Mouse (Mus musculus): ENCODE measurements around the gene Phf19.

Gene Phf19

DNA sequence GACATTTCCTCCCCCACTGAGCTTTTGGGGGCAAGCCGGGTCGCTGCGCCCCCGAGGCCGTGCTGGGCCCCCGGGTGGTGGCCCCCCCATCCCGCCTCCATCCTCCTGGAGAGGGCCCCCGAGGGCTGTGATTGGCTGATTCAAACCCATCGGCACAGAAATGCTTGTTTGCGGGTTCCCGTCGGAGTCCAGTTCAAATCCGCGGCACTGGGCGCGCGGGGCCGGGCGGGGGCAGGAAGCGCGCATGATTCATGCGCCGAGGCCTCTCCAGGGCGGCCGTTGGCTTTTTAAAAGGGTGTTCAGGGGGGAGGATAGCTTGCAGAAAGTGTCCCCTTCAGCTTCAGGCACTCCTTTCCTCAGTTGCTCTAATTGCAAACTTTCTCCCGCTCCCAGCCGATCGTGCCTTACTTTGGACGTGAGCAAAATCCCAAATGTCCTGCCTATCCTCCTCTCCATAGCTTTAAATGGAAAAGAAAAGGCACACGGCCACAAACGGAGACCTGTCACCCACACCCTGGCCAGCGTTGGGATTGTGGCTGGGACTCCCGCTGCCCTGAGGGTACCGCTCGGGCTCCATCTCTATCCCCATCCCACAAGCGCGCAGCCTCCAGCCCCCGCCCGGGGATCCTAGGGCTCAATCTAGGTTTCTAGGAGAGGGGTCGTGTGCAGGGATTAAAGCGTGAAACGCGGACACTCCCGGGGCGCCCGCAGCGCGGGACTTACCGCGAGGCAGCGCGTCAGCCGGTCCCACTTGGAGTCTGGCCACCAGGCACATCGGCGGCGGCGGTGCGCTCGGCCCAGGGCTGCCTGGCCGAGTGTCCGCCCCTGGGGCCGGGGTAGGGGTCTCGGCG, at the start of gene Phf19:
Phf19 (minus strand) TSS at position 809 of the 851 bp plus-strand sequence.
- no peak for DNase-seq

DNA sequence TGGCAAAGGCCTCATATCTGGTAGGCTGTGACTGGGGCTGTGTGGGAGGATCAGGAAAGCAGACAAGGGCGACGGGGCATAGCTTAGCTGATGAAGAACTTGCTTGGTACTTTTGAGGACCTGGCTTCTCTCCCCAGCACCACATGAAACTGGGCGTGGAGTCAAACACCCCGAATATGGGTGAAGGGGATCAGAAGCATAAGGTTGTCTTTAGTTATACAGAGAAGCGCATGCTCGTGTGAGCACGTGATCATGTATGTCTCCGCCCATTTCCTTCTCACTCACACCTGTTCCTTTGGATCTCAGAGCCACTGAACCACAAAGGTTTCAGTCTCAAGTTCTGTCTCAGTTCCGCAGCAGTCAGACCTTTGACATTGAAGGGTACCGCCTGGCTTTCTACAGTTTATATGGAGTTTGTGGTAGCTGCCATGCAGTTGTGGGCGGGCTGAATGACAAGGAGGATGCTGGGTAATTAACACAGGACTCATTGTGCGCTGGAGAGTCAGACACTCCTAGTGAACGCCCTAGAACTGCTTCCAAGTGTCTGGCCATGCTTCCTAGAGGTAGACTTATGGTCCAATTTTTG, 49.6 kb upstream of the Phf19 start:
- DNase-seq, result no peak

GRCm38 (mm10) chr2:34962893-34963292, 49.1 kb upstream of the Phf19 start:
- no peak for DNase-seq

DNA sequence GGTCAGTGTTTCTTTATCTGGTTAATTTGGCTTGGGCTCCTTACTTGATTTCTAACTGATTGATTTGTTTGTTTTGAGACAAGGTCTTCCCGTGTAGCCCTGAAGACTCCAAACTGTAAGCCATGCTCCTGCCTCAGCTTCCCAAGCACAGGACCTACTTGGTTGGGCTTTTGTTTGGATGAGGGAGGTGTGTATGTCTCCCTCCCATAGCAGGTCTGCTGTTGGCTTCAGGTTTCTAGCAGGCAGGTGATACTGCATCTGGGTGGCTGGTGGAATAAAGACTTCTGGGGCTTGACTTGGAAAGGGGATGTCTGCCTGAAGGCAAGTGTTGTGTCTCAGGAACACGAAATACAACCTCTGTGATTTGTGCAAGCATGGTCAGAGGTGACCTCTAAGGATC, 48.4 kb upstream of the Phf19 start:
- no peak for DNase-seq

DNA sequence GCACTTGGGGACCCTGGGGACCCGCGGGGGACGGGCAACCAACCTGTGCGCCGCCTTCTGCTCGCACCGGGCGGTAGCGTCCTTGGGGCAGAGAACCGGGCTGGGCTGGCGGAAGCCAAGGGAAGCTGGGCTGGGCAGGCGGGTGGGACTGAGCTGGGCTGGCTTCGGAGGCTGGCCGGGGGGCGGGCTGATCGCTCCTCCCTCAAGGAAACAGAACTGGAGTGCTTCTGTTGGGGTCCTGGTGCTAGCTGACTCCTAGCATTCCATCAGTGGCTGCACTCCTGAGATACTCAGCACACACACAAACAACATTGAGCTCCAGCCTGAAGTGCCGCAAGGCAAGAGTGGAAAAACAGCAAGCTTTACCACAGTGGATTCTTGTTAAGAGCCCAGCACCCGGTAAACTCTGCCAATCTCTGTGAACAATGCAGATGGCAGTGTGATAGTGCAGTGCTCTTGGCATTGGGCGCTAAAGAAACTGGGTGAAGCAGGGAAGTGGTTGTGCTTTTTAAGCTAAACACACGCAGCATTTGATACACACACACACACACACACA, 47.7 kb upstream of the Phf19 start, which contains the start of gene Traf1:
Traf1 (minus strand) TSS at position 292 of the 556 bp plus-strand sequence.
- DNase-seq, result no peak

GRCm38 (mm10) chr2:34960966-34961365, 47.1 kb upstream of the Phf19 start:
- DNase-seq, result no peak

GRCm38 (mm10) chr2:34960466-34960865, 46.6 kb upstream of the Phf19 start:
- DNase-seq, result no peak

GRCm38 (mm10) chr2:34958582-34958981, 44.8 kb upstream of the Phf19 start:
- DNase-seq, result no peak

- DNase-seq, result no peak
Measured at GRCm38 (mm10) chr2:34958036-34958435, 44.2 kb upstream of the Phf19 start.

GRCm38 (mm10) chr2:34957405-34957804, 43.6 kb upstream of the Phf19 start:
- no peak for DNase-seq

DNA sequence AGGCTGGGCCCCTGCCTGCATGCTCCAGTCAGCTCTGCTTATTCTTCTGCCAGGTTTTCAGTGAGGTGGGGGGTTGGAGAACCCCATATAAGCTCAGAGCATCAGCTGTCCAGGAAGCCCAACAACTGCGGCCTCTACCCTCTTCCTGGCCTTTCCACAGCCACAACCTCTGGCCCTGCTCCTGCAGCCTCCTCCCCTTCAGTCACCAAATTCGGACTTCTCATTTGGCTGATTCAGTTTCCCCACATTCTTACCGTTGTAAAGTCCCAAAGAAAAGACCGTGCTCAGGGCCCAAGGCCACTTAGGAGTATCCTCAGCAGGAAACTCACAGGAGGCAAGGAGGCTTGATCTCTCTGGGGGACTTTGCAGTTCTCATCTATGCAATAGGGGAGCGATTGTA, 43.1 kb upstream of the Phf19 start:
- no peak for DNase-seq

DNA sequence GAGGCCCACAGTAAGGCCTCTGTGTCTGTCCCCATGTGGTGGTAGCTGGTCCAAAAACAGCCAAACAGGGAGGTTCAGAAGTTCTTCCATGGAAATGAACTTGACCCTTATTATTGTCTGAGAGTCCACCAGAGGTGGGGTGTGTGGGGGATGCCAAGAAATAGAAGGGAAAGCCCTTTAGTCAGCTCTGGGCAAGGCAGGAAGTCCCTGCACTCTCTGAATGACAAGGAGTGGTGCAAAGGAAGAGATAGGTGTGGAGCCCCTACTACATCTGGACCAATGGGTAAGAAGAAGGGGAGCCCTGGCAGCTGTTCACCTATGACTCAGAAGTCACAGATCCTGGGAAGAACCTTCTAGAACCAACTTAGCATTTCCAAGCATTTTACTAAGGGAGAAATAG, 40.5 kb upstream of the Phf19 start:
- no peak for DNase-seq

DNA sequence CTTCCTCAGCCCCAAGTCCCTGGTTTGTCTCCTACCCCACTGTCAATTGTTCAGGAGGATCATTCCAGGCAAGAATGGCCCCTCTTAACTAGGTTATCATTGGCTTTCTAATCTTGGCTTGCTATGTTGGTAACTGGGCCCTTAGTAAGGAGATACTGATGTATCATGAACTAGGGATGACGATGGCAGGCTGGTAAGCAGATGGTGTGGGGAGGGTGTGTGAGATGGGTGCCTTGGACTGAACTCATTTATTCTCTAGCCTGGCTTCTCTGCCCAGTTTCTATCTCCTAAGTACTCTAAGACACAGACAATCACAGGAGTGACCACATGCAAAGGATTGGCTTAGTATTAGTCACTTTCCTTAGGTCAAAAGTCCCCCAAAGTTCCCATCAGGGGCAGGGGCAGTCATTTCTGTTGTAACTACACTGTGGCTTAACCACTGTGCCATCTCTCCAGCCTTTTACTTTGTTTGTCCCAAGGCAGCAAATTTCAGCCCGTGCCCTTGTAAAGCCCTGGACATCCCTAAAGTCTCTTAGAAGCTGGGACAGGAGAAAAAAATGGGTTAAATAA, 39.8 kb upstream of the Phf19 start:
- no peak for DNase-seq

DNA sequence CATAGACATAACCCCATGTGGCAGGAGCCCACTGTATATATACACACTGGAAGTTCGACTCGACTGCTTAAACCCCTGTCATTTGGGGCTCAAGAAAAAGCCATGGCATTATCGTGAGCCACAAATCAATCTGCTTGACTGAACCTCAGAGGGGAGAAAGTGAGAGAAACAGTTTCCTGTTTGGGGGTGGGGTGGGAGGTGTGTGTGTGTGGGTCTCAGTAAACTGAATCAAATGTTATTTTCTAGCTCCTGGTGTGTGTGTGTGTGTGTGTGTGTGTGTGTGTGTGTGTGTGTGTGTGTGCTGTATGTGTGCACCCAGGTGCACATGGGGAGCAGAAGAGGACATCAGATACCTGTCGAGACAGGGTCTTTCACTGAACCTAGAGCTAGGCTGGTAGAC, 39.2 kb upstream of the Phf19 start:
- no peak for DNase-seq

DNA sequence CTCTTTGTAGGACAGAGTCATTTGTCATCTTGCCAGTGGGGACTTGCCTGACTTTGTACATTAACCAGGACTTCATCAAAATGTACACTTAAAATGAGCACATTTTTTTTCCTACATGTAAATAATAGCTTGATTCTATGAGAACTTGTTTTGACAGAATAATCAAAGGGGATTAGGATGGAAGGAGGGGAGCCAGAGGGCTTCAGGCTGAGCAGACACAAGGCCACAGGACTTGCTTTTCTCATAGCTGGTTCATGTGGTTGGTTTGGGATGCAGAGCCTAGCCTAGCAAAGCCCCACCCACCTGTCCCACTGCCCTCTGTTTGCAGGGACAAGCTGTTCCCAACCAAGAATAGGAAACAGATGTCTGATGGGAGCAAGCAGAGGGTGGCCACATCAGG, 37.6 kb upstream of the Phf19 start:
- no peak for DNase-seq

DNA sequence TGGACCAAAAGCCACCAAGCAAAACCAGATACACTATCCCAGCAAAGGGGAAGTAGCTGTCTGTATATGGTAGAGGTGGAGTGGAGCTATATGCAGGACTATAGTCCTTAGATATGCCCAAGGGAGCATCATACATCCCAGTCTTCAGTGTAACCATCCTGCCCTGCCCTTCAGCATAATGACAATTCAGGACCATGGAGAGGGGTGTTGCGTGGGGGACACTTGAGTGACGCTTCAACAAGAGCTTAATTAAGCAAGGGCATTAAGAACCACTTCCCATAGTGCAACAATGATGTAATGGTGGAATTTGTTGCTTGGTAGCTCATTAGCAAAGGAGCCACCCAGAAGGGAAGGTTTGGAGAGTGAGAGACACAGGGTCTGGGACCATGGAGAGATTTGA, 34.8 kb upstream of the Phf19 start:
- no peak for DNase-seq

DNA sequence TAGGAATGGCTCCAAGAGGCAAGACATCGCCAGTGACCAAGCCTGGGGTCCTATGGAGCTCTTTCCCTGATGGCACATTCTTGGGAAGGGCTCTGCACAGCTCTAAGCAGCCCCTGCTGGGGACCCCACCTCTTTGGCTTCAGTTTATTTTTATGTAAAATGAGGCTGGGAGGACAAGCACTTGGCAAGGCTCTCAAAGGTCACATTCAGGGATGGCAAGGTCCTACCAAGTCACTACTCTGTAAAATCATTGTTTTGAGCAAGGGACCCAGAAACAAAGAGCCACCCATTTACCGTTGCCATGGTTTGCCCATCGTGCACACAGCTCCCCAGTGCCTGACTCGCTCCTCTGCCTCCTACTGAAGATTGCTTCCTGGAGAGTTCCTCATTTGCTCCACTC, 32.2 kb upstream of the Phf19 start:
- no peak for DNase-seq

GRCm38 (mm10) chr2:34945580-34945979, 31.8 kb upstream of the Phf19 start:
- no peak for DNase-seq

GRCm38 (mm10) chr2:34944761-34945160, 30.9 kb upstream of the Phf19 start:
- DNase-seq, result no peak

GRCm38 (mm10) chr2:34943556-34944120, 29.8 kb upstream of the Phf19 start:
- no peak for DNase-seq

DNA sequence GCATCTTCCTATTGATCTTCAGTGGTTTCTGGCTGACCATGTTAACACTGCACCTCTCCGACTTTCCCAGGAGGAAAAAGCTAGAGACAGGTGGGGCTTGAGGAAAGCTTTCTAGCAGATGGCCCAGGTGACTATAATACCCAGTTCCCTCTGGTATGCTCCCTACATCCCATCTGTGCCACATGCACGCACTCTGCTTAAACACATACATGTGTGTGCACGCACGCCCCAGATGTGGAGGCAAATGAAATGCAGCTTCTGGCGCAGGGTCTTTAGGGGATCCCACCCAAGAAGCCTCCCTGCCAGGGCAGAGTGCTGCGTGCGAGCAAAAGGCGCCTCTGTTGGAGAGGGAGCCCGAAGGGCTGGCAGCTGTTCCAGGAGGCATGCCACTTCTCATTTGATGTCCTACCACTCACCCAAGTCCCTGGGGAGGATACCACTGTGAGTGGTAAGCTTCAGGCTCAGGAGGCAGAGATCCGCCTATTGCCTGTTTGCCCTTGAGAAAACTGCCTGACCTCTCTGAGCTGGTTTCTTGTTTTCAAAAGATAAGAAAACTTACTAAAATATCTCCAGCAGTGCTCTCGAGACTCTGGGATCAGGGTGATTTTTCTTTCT, 27.3 kb upstream of the Phf19 start:
- no peak for DNase-seq

DNA sequence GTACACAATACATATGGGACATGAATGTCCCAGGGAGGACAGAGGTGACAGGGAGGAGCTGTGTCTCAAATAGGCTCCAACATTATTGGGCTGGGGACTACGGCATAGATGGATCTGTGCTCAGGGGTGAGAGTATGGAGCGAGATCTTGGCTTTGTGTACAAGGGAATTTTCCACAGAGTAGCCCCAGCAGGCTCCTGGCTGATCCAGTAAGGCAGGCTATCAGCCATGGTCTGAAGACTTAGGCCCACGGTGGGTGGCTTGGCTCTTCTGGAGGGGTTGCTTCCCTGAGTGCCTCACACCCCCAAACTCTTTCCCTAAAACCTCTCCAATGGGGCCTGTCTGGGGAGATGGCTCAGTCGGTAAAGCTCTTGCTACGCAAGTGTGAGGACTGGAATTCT, 26.4 kb upstream of the Phf19 start:
- DNase-seq, result no peak
